Mouse (Mus musculus): ENCODE measurements at regions not wholly inside any gene's neighbourhood (a gene's known extent, or its start where the extent isn't known, plus 50 kb on each side); places are given as distances from the start of the nearest gene placed in this dataset.

DNA sequence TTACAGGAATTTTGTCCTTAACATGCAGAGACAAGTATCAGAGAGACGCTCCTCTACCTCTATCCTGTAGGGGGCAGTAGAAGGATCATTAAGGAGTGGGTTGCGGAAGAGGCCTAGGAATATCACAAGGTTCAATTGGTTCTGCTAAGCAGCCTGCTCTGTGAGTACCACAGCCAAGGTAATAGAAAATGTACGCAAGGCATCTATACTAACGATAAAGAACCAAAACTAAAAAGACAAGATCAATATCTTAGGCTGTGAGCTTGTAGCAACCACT lies 469.1 kb downstream of the Plcl1 start:
- Histone ChIP-seq H3K4me3 (ENCODE audit: low read depth, low read length) (no peak overlapping the region), H3K9ac (ENCODE audit: low read depth, low read length) (no peak overlapping the region), H3K27me3 (replicated peaks; ENCODE audit: control insufficient read depth, insufficient read depth, low read length) (no peaks in the 10 kb centered on the region), H3K9me3 (ENCODE audit: control insufficient read depth, low read length) (no peaks in the 10 kb centered on the region), H3K4me1 (replicated peaks; ENCODE audit: control insufficient read depth, insufficient read depth, low read length) (no peaks in the 10 kb centered on the region), H3K27ac (ENCODE audit: low read depth, low read length) (no peak overlapping the region), H3K36me3 (ENCODE audit: control insufficient read depth, insufficient read depth, low read length) (no peaks in the 10 kb centered on the region), H3K4me2 (no peak overlapping the region)
- WGBS = 66% methylated on average over 4 of the region's 4 CpGs
- no peak for DNase-seq (ENCODE audit: low spot score)
- no peak for ATAC-seq (replicated peaks; ENCODE audit: low FRiP score)

- Histone ChIP-seq H3K27me3 (replicated peaks; ENCODE audit: control insufficient read depth, insufficient read depth, low read length) (no peaks in the 10 kb centered on the region), H3K9ac (ENCODE audit: low read depth, low read length) (no peak overlapping the region), H3K4me3 (ENCODE audit: low read depth, low read length) (no peak overlapping the region), H3K9me3 (ENCODE audit: control insufficient read depth, low read length) (no peaks in the 10 kb centered on the region), H3K27ac (ENCODE audit: low read depth, low read length) (no peak overlapping the region), H3K36me3 (ENCODE audit: control insufficient read depth, insufficient read depth, low read length) (no peaks in the 10 kb centered on the region), H3K4me1 (replicated peaks; ENCODE audit: control insufficient read depth, insufficient read depth, low read length) (no peaks in the 10 kb centered on the region), H3K4me2 (no peak overlapping the region)
- DNase-seq (ENCODE audit: low spot score) (no peak), ATAC-seq (replicated peaks; ENCODE audit: low FRiP score) (no peak)
These were observed 478.9 kb downstream of the Plcl1 start for GRCm38 (mm10) chr1:55884576-55884975.

DNA sequence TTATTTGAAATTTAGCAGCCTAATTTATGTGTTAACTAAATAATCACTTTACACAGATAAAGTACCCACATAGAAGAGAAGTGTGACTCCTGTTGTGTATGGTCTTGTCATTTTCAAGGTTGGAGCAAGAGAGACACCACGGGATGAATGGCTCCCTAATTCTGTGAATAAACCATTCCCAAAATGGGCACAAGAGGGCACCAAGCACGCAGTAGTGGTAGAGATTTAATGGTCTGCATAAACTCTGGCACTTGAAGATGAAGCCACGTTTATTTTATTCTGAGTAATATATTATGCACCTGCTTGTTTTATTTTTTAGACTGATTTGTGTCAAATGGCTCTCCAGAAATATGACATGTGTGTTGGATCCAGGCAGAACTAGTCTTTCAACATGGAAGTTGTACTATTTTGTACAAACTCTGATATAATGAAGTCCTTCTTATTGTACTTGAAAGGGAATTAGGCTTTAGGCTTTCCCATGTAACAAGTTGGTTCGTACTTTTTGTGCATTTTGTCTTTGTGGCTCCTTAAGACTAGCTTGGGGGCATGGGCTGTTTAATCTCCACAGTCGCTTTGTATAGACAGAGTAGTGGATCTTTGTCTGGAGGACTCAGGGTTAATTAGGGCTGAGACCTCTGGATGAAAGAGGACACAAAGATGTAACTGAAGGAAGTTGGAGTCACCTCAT lies 480.8 kb downstream of the Plcl1 start:
- H3K4me2 ChIP-seq = no peak overlapping the region
- DNase-seq (ENCODE audit: low spot score) = no peak
- H3K4me1 ChIP-seq (replicated peaks; ENCODE audit: control insufficient read depth, insufficient read depth, low read length) = no peaks in the 10 kb centered on the region
- no peak for ATAC-seq (replicated peaks; ENCODE audit: low FRiP score)
- no peaks in the 10 kb centered on the region for H3K27me3 ChIP-seq (replicated peaks; ENCODE audit: control insufficient read depth, insufficient read depth, low read length)
- no peak overlapping the region for H3K27ac ChIP-seq (ENCODE audit: low read depth, low read length)
- H3K4me3 ChIP-seq (ENCODE audit: low read depth, low read length) = no peak overlapping the region
- H3K36me3 ChIP-seq (ENCODE audit: control insufficient read depth, insufficient read depth, low read length) = no peaks in the 10 kb centered on the region
- WGBS = 25% methylated on average over 5 of the region's 5 CpGs
- no peaks in the 10 kb centered on the region for H3K9me3 ChIP-seq (ENCODE audit: control insufficient read depth, low read length)
- no peak overlapping the region for H3K9ac ChIP-seq (ENCODE audit: low read depth, low read length)

GRCm38 (mm10) chr1:55887386-55887785 lies 481.7 kb downstream of the Plcl1 start:
- H3K4me1 ChIP-seq (replicated peaks; ENCODE audit: control insufficient read depth, insufficient read depth, low read length) = no peaks in the 10 kb centered on the region
- no peak overlapping the region for H3K4me3 ChIP-seq (ENCODE audit: low read depth, low read length)
- H3K9me3 ChIP-seq (ENCODE audit: control insufficient read depth, low read length) = no peaks in the 10 kb centered on the region
- WGBS = 62% methylated on average over 7 of the region's 7 CpGs
- no peak overlapping the region for H3K4me2 ChIP-seq
- H3K36me3 ChIP-seq (ENCODE audit: control insufficient read depth, insufficient read depth, low read length) = no peaks in the 10 kb centered on the region
- DNase-seq (ENCODE audit: low spot score) (no peak), ATAC-seq (replicated peaks; ENCODE audit: low FRiP score) (no peak)
- H3K27me3 ChIP-seq (replicated peaks; ENCODE audit: control insufficient read depth, insufficient read depth, low read length) = no peaks in the 10 kb centered on the region
- H3K9ac ChIP-seq (ENCODE audit: low read depth, low read length) = no peak overlapping the region
- no peak overlapping the region for H3K27ac ChIP-seq (ENCODE audit: low read depth, low read length)

DNA sequence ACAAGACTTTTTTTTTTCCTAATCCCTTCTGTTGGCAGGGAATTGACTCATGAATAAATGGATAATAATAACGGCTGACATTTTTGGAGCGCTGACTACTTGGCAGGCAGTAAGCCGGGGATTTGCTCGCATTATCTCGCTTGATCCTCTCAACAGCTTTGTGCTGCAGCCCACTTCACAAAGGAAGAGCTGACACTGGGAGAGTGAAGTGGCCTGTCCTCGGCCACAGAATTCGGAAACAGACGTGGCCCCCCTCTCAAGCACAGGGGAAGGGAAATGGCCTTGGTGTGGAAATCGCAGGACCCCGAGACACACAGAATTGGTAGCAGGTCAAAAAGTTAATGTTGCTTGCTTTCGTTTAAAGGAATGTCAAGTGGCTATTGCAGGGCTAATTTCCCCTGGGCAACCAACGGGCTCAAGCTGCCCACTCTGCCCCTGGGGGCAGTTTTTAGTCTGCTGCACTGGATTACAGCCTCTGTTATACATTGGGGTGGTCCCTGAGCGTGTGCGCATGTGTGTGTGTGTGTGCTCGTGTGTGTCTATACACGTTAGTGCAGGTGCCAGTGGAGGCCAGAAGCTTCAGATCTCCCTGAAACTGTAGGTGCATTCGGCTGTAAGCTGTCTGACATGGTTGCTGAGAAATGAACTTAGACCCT lies 483.1 kb downstream of the Plcl1 start:
- DNase-seq (ENCODE audit: low spot score) (no peak), ATAC-seq (replicated peaks; ENCODE audit: low FRiP score) (no peak)
- no peaks in the 10 kb centered on the region for H3K4me1 ChIP-seq (replicated peaks; ENCODE audit: control insufficient read depth, insufficient read depth, low read length)
- H3K9ac ChIP-seq (ENCODE audit: low read depth, low read length) = no peak overlapping the region
- H3K9me3 ChIP-seq (ENCODE audit: control insufficient read depth, low read length) = no peaks in the 10 kb centered on the region
- H3K36me3 ChIP-seq (ENCODE audit: control insufficient read depth, insufficient read depth, low read length) = no peaks in the 10 kb centered on the region
- no peaks in the 10 kb centered on the region for H3K27me3 ChIP-seq (replicated peaks; ENCODE audit: control insufficient read depth, insufficient read depth, low read length)
- no peak overlapping the region for H3K4me3 ChIP-seq (ENCODE audit: low read depth, low read length)
- WGBS = 64% methylated on average over 17 of the region's 17 CpGs
- H3K27ac ChIP-seq (ENCODE audit: low read depth, low read length) = no peak overlapping the region
- H3K4me2 ChIP-seq = no peak overlapping the region

GRCm38 (mm10) chr1:55890511-55891151 lies 484.9 kb downstream of the Plcl1 start:
- Histone ChIP-seq H3K9ac (ENCODE audit: low read depth, low read length) (no peak overlapping the region), H3K4me3 (ENCODE audit: low read depth, low read length) (no peak overlapping the region), H3K4me2 (no peak overlapping the region), H3K27me3 (replicated peaks; ENCODE audit: control insufficient read depth, insufficient read depth, low read length) (no peaks in the 10 kb centered on the region), H3K9me3 (ENCODE audit: control insufficient read depth, low read length) (no peaks in the 10 kb centered on the region), H3K27ac (ENCODE audit: low read depth, low read length) (no peak overlapping the region), H3K4me1 (replicated peaks; ENCODE audit: control insufficient read depth, insufficient read depth, low read length) (no peaks in the 10 kb centered on the region), H3K36me3 (ENCODE audit: control insufficient read depth, insufficient read depth, low read length) (no peaks in the 10 kb centered on the region)
- no peak for ATAC-seq (replicated peaks; ENCODE audit: low FRiP score)
- no peak for DNase-seq (ENCODE audit: low spot score)
- 53% methylated on average over 15 of the region's 15 CpGs for WGBS

- Histone ChIP-seq H3K9ac (ENCODE audit: low read depth, low read length) (no peak overlapping the region), H3K4me2 (no peak overlapping the region), H3K36me3 (ENCODE audit: control insufficient read depth, insufficient read depth, low read length) (no peaks in the 10 kb centered on the region), H3K9me3 (ENCODE audit: control insufficient read depth, low read length) (no peaks in the 10 kb centered on the region), H3K27ac (ENCODE audit: low read depth, low read length) (no peak overlapping the region), H3K4me3 (ENCODE audit: low read depth, low read length) (no peak overlapping the region), H3K4me1 (replicated peaks; ENCODE audit: control insufficient read depth, insufficient read depth, low read length) (no peaks in the 10 kb centered on the region), H3K27me3 (replicated peaks; ENCODE audit: control insufficient read depth, insufficient read depth, low read length) (no peaks in the 10 kb centered on the region)
- no peak for DNase-seq (ENCODE audit: low spot score)
- no peak for ATAC-seq (replicated peaks; ENCODE audit: low FRiP score)
- WGBS = 76% methylated on average over 10 of the region's 10 CpGs
These were observed 486.2 kb downstream of the Plcl1 start for GRCm38 (mm10) chr1:55891894-55892293.

DNA sequence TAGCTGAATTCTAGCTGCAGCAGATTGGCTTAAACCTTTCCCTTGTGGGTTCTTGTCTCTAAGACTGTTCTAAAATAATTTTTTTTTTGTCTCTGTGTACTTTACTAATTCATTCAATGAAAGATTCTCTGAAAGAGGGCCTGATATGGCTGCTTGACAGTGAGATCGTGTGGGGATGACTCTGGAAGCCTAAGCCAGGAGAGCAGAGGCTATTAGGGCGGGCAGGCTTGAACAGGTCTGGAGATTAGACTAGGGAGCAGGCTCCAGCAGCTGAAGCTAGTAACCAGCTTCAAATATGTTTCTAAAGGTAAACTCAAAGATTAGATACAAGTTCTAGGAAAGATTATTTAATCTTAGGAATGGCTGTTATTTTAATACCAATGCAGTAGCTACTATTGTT lies 491.9 kb downstream of the Plcl1 start:
- no peak for DNase-seq (ENCODE audit: low spot score)
- WGBS = 52% methylated on average over 2 of the region's 2 CpGs
- no peak overlapping the region for H3K9ac ChIP-seq (ENCODE audit: low read depth, low read length)
- H3K4me3 ChIP-seq (ENCODE audit: low read depth, low read length) = no peak overlapping the region
- no peaks in the 10 kb centered on the region for H3K36me3 ChIP-seq (ENCODE audit: control insufficient read depth, insufficient read depth, low read length)
- H3K27ac ChIP-seq (ENCODE audit: low read depth, low read length) = no peak overlapping the region
- no peaks in the 10 kb centered on the region for H3K9me3 ChIP-seq (ENCODE audit: control insufficient read depth, low read length)
- no peaks in the 10 kb centered on the region for H3K27me3 ChIP-seq (replicated peaks; ENCODE audit: control insufficient read depth, insufficient read depth, low read length)
- ATAC-seq (replicated peaks; ENCODE audit: low FRiP score) = no peak
- no peak overlapping the region for H3K4me2 ChIP-seq
- no peaks in the 10 kb centered on the region for H3K4me1 ChIP-seq (replicated peaks; ENCODE audit: control insufficient read depth, insufficient read depth, low read length)

DNA sequence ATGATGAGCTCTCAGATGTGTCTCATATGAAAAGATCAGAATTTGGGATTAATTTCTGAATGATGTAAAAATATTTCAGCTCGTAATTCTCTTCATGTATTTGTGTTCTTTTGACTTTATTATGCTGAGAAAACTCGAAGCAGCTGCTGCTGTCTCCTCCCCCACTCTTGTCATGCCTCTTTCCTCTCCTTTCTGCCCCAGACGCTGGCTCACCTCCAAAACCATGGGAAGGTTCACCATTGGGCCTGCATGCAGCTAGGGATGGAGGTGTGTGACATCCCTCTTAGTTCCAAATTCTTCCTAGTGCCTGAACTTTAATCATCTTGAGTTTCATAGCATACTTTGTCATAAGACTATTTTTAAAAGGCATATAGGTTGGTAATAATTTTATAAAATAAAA lies 492.3 kb downstream of the Plcl1 start:
- Histone ChIP-seq H3K4me2 (no peak overlapping the region), H3K27me3 (replicated peaks; ENCODE audit: control insufficient read depth, insufficient read depth, low read length) (no peaks in the 10 kb centered on the region), H3K27ac (ENCODE audit: low read depth, low read length) (no peak overlapping the region), H3K9me3 (ENCODE audit: control insufficient read depth, low read length) (no peaks in the 10 kb centered on the region), H3K9ac (ENCODE audit: low read depth, low read length) (no peak overlapping the region), H3K4me1 (replicated peaks; ENCODE audit: control insufficient read depth, insufficient read depth, low read length) (no peaks in the 10 kb centered on the region), H3K4me3 (ENCODE audit: low read depth, low read length) (no peak overlapping the region), H3K36me3 (ENCODE audit: control insufficient read depth, insufficient read depth, low read length) (no peaks in the 10 kb centered on the region)
- ATAC-seq (replicated peaks; ENCODE audit: low FRiP score) = no peak
- WGBS = 31% methylated on average over 3 of the region's 3 CpGs
- DNase-seq (ENCODE audit: low spot score) = no peak
